Mouse (Mus musculus) MEL (cell line): ENCODE measurements around the gene H2-DMa. TPM values are rescaled to one million over a fixed set of nuclear protein-coding genes. Genes with fewer than 3 reads are reported as not detected.

ENCODE experiments used
- DNase-seq: peaks from one replicate; pipeline ENCODE4 v3.0.0; 2011; ENCODE audit warnings: low read depth, low spot score
- H3K27ac ChIP-seq: 2 replicates; pipeline ENCODE4 v1.5.1; 2012; ENCODE audit warnings: low read depth, mild to moderate bottlenecking, control low read depth, low read length, moderate library complexity; ENCODE audit not compliant: control insufficient read depth
- H3K27me3 ChIP-seq, 2 experiments: fragments of 150-350 bp in 1 of 2; sonication (generic) in 1 of 2; 2 replicates each; pipeline ENCODE4 v1.6.1; 2012; ENCODE audit warnings: low read length in 2 of 2, mild to moderate bottlenecking in 2 of 2, improper control_type of control experiment in 1 of 2, moderate library complexity in 1 of 2; ENCODE audit not compliant: insufficient read depth in 2 of 2, control insufficient read depth in 1 of 2
- H3K36me3 ChIP-seq, 2 experiments: 2 replicates each; pipeline ENCODE4 v1.6.1; 2012 to 2014; ENCODE audit warnings: low read length in 2 of 2, improper control_type of control experiment in 1 of 2, inconsistent platforms in 1 of 2, mild to moderate bottlenecking in 1 of 2; ENCODE audit not compliant: insufficient read depth in 2 of 2, control insufficient read depth in 1 of 2
- H3K4me1 ChIP-seq, 2 experiments: fragments of 150-350 bp in 1 of 2; sonication (generic) in 1 of 2; 2 replicates each; pipeline ENCODE4 v1.6.1; 2012; ENCODE audit warnings: low read length in 2 of 2, improper control_type of control experiment in 1 of 2, mild to moderate bottlenecking in 1 of 2; ENCODE audit not compliant: insufficient read depth in 2 of 2, control insufficient read depth in 1 of 2
- H3K4me3 ChIP-seq, 2 experiments: fragments of 150-350 bp in 1 of 2; sonication (generic) in 1 of 2; 2 replicates each; pipeline ENCODE4 v1.5.1; 2012; ENCODE audit warnings: low read depth in 2 of 2, low read length in 2 of 2, mild to moderate bottlenecking in 2 of 2, moderate library complexity in 2 of 2, control low read depth in 1 of 2, improper control_type of control experiment in 1 of 2; ENCODE audit not compliant: control insufficient read depth in 1 of 2, insufficient read depth in 1 of 2
- H3K79me2 ChIP-seq: 2 replicates; pipeline ENCODE4 v1.6.1; 2012; ENCODE audit warnings: mild to moderate bottlenecking, low read length, moderate library complexity; ENCODE audit not compliant: control insufficient read depth, poor library complexity, insufficient read depth
- H3K9ac ChIP-seq: 2 replicates; pipeline ENCODE4 v1.6.1; 2012; ENCODE audit warnings: low read depth, mild to moderate bottlenecking, control low read depth, low read length, moderate library complexity; ENCODE audit not compliant: control insufficient read depth, poor library complexity, severe bottlenecking
- H3K9me3 ChIP-seq: fragments of 150-350 bp; sonication (generic); replicated peaks from 2 replicates; pipeline ENCODE4 v1.6.1; 2012; ENCODE audit warnings: mild to moderate bottlenecking, low read length, improper control_type of control experiment, moderate library complexity; ENCODE audit not compliant: insufficient read depth
- BHLHE40 ChIP-seq: IDR thresholded peaks from 2 replicates; pipeline ENCODE4 v1.6.1; 2012; ENCODE audit warnings: low read depth, mild to moderate bottlenecking, inconsistent platforms, low read length, improper control_type of control experiment, borderline replicate concordance
- CHD1 ChIP-seq: IDR thresholded peaks from 2 replicates; pipeline ENCODE4 v1.6.1; 2012; ENCODE audit warnings: low read depth, mild to moderate bottlenecking, inconsistent platforms, low read length, improper control_type of control experiment
- CHD2 ChIP-seq: IDR thresholded peaks from 2 replicates; pipeline ENCODE4 v1.6.1; 2011; ENCODE audit warnings: low read length, improper control_type of control experiment
- CTCF ChIP-seq, 3 experiments: IDR thresholded peaks in 2 of 3; conservative IDR thresholded peaks in 1 of 3; 2 replicates each; pipeline ENCODE4 v1.5.1; 2011 to 2012; ENCODE audit warnings: low read length in 3 of 3, low read depth in 2 of 3, mild to moderate bottlenecking in 2 of 3, improper control_type of control experiment in 1 of 3, inconsistent platforms in 1 of 3, mixed read lengths in 1 of 3, moderate library complexity in 1 of 3; ENCODE audit not compliant: control insufficient read depth in 1 of 3, insufficient read depth in 1 of 3, poor library complexity in 1 of 3, severe bottlenecking in 1 of 3
- ELF1 ChIP-seq: IDR thresholded peaks from 2 replicates; pipeline ENCODE4 v1.6.1; 2014; ENCODE audit warnings: low read depth, mild to moderate bottlenecking, inconsistent platforms, low read length, improper control_type of control experiment, moderate library complexity
- EP300 ChIP-seq, 2 experiments: IDR thresholded peaks; 2 replicates each; pipeline ENCODE4 v1.6.1; 2011; ENCODE audit warnings: improper control_type of control experiment in 2 of 2, low read length in 2 of 2, low read depth in 1 of 2, mild to moderate bottlenecking in 1 of 2
- GABPA ChIP-seq: IDR thresholded peaks from 2 replicates; pipeline ENCODE4 v1.6.1; 2012; ENCODE audit warnings: low read depth, mild to moderate bottlenecking, inconsistent platforms, low read length, improper control_type of control experiment, moderate library complexity
- MAFK ChIP-seq: IDR thresholded peaks from 2 replicates; pipeline ENCODE4 v1.6.1; 2011; ENCODE audit warnings: low read depth, mild to moderate bottlenecking, low read length, improper control_type of control experiment, borderline replicate concordance
- MAZ ChIP-seq: IDR thresholded peaks from 2 replicates; pipeline ENCODE4 v1.6.1; 2012; ENCODE audit warnings: low read depth, mild to moderate bottlenecking, inconsistent platforms, low read length, improper control_type of control experiment
- MEF2A ChIP-seq: IDR thresholded peaks from 2 replicates; pipeline ENCODE4 v1.6.1; 2014; ENCODE audit warnings: low read depth, mild to moderate bottlenecking, inconsistent platforms, low read length, improper control_type of control experiment; ENCODE audit not compliant: poor library complexity, insufficient replicate concordance, severe bottlenecking; ENCODE audit errors: extremely low read depth
- MXI1 ChIP-seq: IDR thresholded peaks from 2 replicates; pipeline ENCODE4 v1.6.1; 2011; ENCODE audit warnings: mild to moderate bottlenecking, low read depth, low read length, improper control_type of control experiment
- MYC ChIP-seq: IDR thresholded peaks from 2 replicates; pipeline ENCODE4 v1.6.1; 2011; ENCODE audit warnings: low read depth, mild to moderate bottlenecking, low read length, improper control_type of control experiment, moderate library complexity
- NELFE ChIP-seq: IDR thresholded peaks from 2 replicates; pipeline ENCODE4 v1.6.1; 2011; ENCODE audit warnings: low read depth, low read length, improper control_type of control experiment
- NRF1 ChIP-seq: IDR thresholded peaks from 2 replicates; pipeline ENCODE4 v1.6.1; 2014; ENCODE audit warnings: low read depth, mild to moderate bottlenecking, inconsistent platforms, low read length, improper control_type of control experiment, moderate library complexity; ENCODE audit not compliant: poor library complexity, insufficient read depth, severe bottlenecking
- POLR2A ChIP-seq, 2 experiments: IDR thresholded peaks; 2 replicates each; pipeline ENCODE4 v1.6.1; 2011 to 2012; ENCODE audit warnings: low read length in 2 of 2, mild to moderate bottlenecking in 2 of 2, control low read depth in 1 of 2, improper control_type of control experiment in 1 of 2, low read depth in 1 of 2, moderate library complexity in 1 of 2; ENCODE audit not compliant: control insufficient read depth in 1 of 2, insufficient read depth in 1 of 2, poor library complexity in 1 of 2
- POLR2AphosphoS2 ChIP-seq: IDR thresholded peaks from 2 replicates; pipeline ENCODE4 v1.6.1; 2011; ENCODE audit warnings: low read length, improper control_type of control experiment
- RAD21 ChIP-seq: IDR thresholded peaks from 2 replicates; pipeline ENCODE4 v1.6.1; 2011; ENCODE audit warnings: mild to moderate bottlenecking, low read depth, low read length, improper control_type of control experiment
- RCOR1 ChIP-seq: IDR thresholded peaks from 2 replicates; pipeline ENCODE4 v1.6.1; 2012; ENCODE audit warnings: low read depth, mild to moderate bottlenecking, inconsistent platforms, low read length, improper control_type of control experiment
- SIN3A ChIP-seq: IDR thresholded peaks from 2 replicates; pipeline ENCODE4 v1.6.1; 2012; ENCODE audit warnings: low read length, improper control_type of control experiment, inconsistent platforms
- SMC3 ChIP-seq: IDR thresholded peaks from 2 replicates; pipeline ENCODE4 v1.6.1; 2011; ENCODE audit warnings: low read depth, low read length, improper control_type of control experiment
- TAL1 ChIP-seq: IDR thresholded peaks from 2 replicates; pipeline ENCODE4 v1.6.1; 2012; ENCODE audit warnings: mild to moderate bottlenecking, inconsistent platforms, low read length, moderate library complexity, mixed read lengths
- TBP ChIP-seq: IDR thresholded peaks from 2 replicates; pipeline ENCODE4 v1.8.0; 2011; ENCODE audit warnings: low read depth, low read length, improper control_type of control experiment
- TCF12 ChIP-seq: IDR thresholded peaks from 2 replicates; pipeline ENCODE4 v1.6.1; 2014; ENCODE audit warnings: low read depth, mild to moderate bottlenecking, inconsistent platforms, low read length, improper control_type of control experiment, moderate library complexity
- UBTF ChIP-seq: IDR thresholded peaks from 2 replicates; pipeline ENCODE4 v1.6.1; 2012; ENCODE audit warnings: low read depth, mild to moderate bottlenecking, inconsistent platforms, low read length, improper control_type of control experiment, moderate library complexity, borderline replicate concordance; ENCODE audit not compliant: insufficient read depth
- ZC3H11A ChIP-seq: IDR thresholded peaks from 2 replicates; pipeline ENCODE4 v1.6.1; 2012; ENCODE audit warnings: low read depth, mild to moderate bottlenecking, inconsistent platforms, low read length, improper control_type of control experiment
- ZKSCAN1 ChIP-seq: IDR thresholded peaks from 2 replicates; pipeline ENCODE4 v1.6.1; 2012; ENCODE audit warnings: low read depth, mild to moderate bottlenecking, inconsistent platforms, low read length, improper control_type of control experiment, moderate library complexity
- ZNF384 ChIP-seq: IDR thresholded peaks from 2 replicates; pipeline ENCODE4 v1.6.1; 2012; ENCODE audit warnings: low read depth, mild to moderate bottlenecking, inconsistent platforms, low read length, improper control_type of control experiment
- polyA plus RNA-seq, 2 experiments: library from polyadenylated mRNA; stranded (reverse) in 1 of 2; unstranded in 1 of 2; fragments of >175 nt in 1 of 2; fragments of >200 nt in 1 of 2; gene quantifications; 2 replicates each; pipeline versions ENCODE4 v1.2.1 to v1.2.4; 2012; ENCODE audit warnings: low replicate concordance in 2 of 2, low read depth in 1 of 2; ENCODE audit not compliant: insufficient read length in 2 of 2, insufficient read depth in 1 of 2, missing spikeins in 1 of 2
- total RNA-seq: library from RNA; depleted of rRNA; stranded (reverse); fragments of 300-350 nt; gene quantifications from 2 replicates; pipeline ENCODE4 v1.2.3, GENCODE M21; 2012

Gene H2-DMa
- total and polyA plus RNA-seq, 3 experiments, result 38.3 to 38.7 TPM; not detected in 1

GRCm38 (mm10) chr17:34155534-34155933, 36.2 kb downstream of the H2-DMa start:
- H3K9me3 ChIP-seq, result no peaks in the 10 kb centered on the region
- no peaks in the 10 kb centered on the region for H3K27me3 ChIP-seq
- no peaks in the 10 kb centered on the region for H3K36me3 ChIP-seq
- H3K9ac ChIP-seq, result no peak overlapping the region
- no peak overlapping the region for H3K4me3 ChIP-seq
- TF ChIP-seq MXI1 (no peak), POLR2A (IDR thresholded peaks at IDR 0.05; ENCODE audit: control insufficient read depth in 1 of 2, insufficient read depth in 1 of 2, low read depth in 1 of 2, low read length in 2 of 2, poor library complexity in 1 of 2) (no peak), ZKSCAN1 (no peak), MEF2A (no peak), CHD2 (no peak)
- H3K27ac ChIP-seq, result no peak overlapping the region
- DNase-seq, result no peak
- H3K79me2 ChIP-seq, result no peaks in the 10 kb centered on the region
- no peaks in the 10 kb centered on the region for H3K4me1 ChIP-seq

GRCm38 (mm10) chr17:34164202-34164895, 45.0 kb downstream of the H2-DMa start:
- peak; percentile 76 for DNase-seq
- H3K4me3 ChIP-seq, result no peak overlapping the region
- H3K9me3 ChIP-seq, result no peaks in the 10 kb centered on the region

More at GRCm38 (mm10) chr17:34164202-34164895, 45.0 kb downstream of the H2-DMa start:
- H3K36me3 ChIP-seq, result no peaks in the 10 kb centered on the region
- H3K9ac ChIP-seq, result peak overlapping the region; percentile 22; the same call in 1 of the 2 replicates
- H3K27ac ChIP-seq, result no peak overlapping the region
- H3K4me1 ChIP-seq, result peaks cover 2 to 4% of the 10 kb centered on the region in 2 experiments; a peak in 3 of 4 replicates
- no peaks in the 10 kb centered on the region for H3K27me3 ChIP-seq
- no peak for TF ChIP-seq CHD1
- peak; percentile 66; the same call in 1 of the 2 replicates for TF ChIP-seq MAZ
- no peak for TF ChIP-seq ELF1
- TF ChIP-seq UBTF, result no peak
- TF ChIP-seq ZKSCAN1, result no peak
- no peak for TF ChIP-seq NELFE
- no peak for TF ChIP-seq TCF12
- no peak for TF ChIP-seq ZNF384
- TF ChIP-seq MXI1, result 0 out of 2 replicates have a peak, but pooled peaks have one; percentile 35
- no peak for TF ChIP-seq EP300 (IDR thresholded peaks at IDR 0.05; ENCODE audit: low read depth in 1 of 2, low read length in 2 of 2)
- peak; percentile 85 for TF ChIP-seq ZC3H11A
- TF ChIP-seq BHLHE40, result no peak
- TF ChIP-seq SMC3, result peak; percentile 93
- TF ChIP-seq MYC, result no peak
- no peak for TF ChIP-seq POLR2A (IDR thresholded peaks at IDR 0.05; ENCODE audit: control insufficient read depth in 1 of 2, insufficient read depth in 1 of 2, low read depth in 1 of 2, low read length in 2 of 2, poor library complexity in 1 of 2)
- TF ChIP-seq MAFK, result no peak
- TF ChIP-seq NRF1, result no peak
- no peak for TF ChIP-seq RCOR1
- TF ChIP-seq CHD2, result no peak
- no peak for TF ChIP-seq MEF2A
- TF ChIP-seq RAD21, result peak; percentile 86
- TF ChIP-seq GABPA, result no peak
- no peak for TF ChIP-seq TAL1
- TF ChIP-seq SIN3A, result no peak
- TF ChIP-seq CTCF (IDR thresholded peaks at IDR 0.05 in 2 of 3, conservative IDR thresholded peaks at IDR 0.05 in 1 of 3; ENCODE audit: control insufficient read depth in 1 of 3, insufficient read depth in 1 of 3, low read depth in 2 of 3, low read length in 3 of 3, poor library complexity in 1 of 3, severe bottlenecking in 1 of 3), result peak in 2 of 3 experiments; percentile 82 to 93; a peak in 5 of 6 replicates
- TF ChIP-seq TBP, result no peak
- no peak for TF ChIP-seq POLR2AphosphoS2
- TF ChIP-seq, all 39 proteins: peak for 6
- no peaks in the 10 kb centered on the region for H3K79me2 ChIP-seq
